Mouse (Mus musculus) C2C12 (cell line): Measurements from ENCODE around the gene Ptma. TPM values are rescaled to one million over a fixed set of nuclear protein-coding genes. Genes with fewer than 3 reads are reported as not detected.
A peak's percentile ranks its signal among the peaks of the same experiment; 100 is the strongest.

Experiments
- H3K27me3 ChIP-seq: one replicate; pipeline ENCODE4 v1.6.1; 2011; ENCODE audit not compliant: control insufficient read depth, insufficient read depth, insufficient read length
- H3K36me3 ChIP-seq: one replicate; pipeline ENCODE4 v1.6.1; 2011; ENCODE audit not compliant: control insufficient read depth, insufficient read depth
- H3K4me3 ChIP-seq: one replicate; pipeline ENCODE4 v1.5.1; 2011; ENCODE audit warnings: mild to moderate bottlenecking, control low read depth; ENCODE audit not compliant: poor library complexity, insufficient read depth, severe bottlenecking
- H3K79me2 ChIP-seq: one replicate; pipeline ENCODE4 v1.6.1; 2011; ENCODE audit not compliant: control insufficient read depth, insufficient read depth
- H3K79me3 ChIP-seq: one replicate; pipeline ENCODE4 v1.6.1; 2011; ENCODE audit warnings: low read depth, control low read depth
- H3ac ChIP-seq: one replicate; pipeline ENCODE3; 2011; ENCODE audit warnings: low read depth; ENCODE audit not compliant: control insufficient read depth, insufficient read length
- CEBPB ChIP-seq: IDR thresholded peaks from one replicate; pipeline ENCODE4 v1.6.1; 2011; ENCODE audit warnings: low read depth, mild to moderate bottlenecking, control low read depth, moderate library complexity
- CTCF ChIP-seq: IDR thresholded peaks from one replicate; pipeline ENCODE4 v1.5.1; 2011; ENCODE audit not compliant: control insufficient read depth, insufficient read depth, insufficient read length
- FOSL1 ChIP-seq: IDR thresholded peaks from one replicate; pipeline ENCODE4 v1.8.0; 2011; ENCODE audit warnings: mild to moderate bottlenecking, low read length; ENCODE audit not compliant: poor library complexity, insufficient read depth, severe bottlenecking
- MAX ChIP-seq: IDR thresholded peaks from one replicate; pipeline ENCODE4 v1.6.1; 2011; ENCODE audit warnings: mild to moderate bottlenecking, control low read depth
- MYOD1 ChIP-seq: IDR thresholded peaks from one replicate; pipeline ENCODE4 v1.6.1; 2011; ENCODE audit warnings: low read depth; ENCODE audit not compliant: control insufficient read depth, insufficient read length
- MYOG ChIP-seq: IDR thresholded peaks from one replicate; pipeline ENCODE4 v1.6.1; 2011; ENCODE audit not compliant: control insufficient read depth, insufficient read length; ENCODE audit errors: extremely low read depth
- USF1 ChIP-seq: IDR thresholded peaks from one replicate; pipeline ENCODE4 v1.6.1; 2011; ENCODE audit warnings: low read depth, mild to moderate bottlenecking, control low read depth, moderate library complexity
- polyA plus RNA-seq: library from polyadenylated mRNA; unstranded; fragments of >200 nt; fragmentation: generic; extraction: Trizol; gene quantifications from one replicate; pipeline ENCODE4 v1.2.1, GENCODE M21; 2012; ENCODE audit warnings: missing spikeins

The Ptma gene
- polyA plus RNA-seq, 1 experiment: 2,542 TPM

DNA sequence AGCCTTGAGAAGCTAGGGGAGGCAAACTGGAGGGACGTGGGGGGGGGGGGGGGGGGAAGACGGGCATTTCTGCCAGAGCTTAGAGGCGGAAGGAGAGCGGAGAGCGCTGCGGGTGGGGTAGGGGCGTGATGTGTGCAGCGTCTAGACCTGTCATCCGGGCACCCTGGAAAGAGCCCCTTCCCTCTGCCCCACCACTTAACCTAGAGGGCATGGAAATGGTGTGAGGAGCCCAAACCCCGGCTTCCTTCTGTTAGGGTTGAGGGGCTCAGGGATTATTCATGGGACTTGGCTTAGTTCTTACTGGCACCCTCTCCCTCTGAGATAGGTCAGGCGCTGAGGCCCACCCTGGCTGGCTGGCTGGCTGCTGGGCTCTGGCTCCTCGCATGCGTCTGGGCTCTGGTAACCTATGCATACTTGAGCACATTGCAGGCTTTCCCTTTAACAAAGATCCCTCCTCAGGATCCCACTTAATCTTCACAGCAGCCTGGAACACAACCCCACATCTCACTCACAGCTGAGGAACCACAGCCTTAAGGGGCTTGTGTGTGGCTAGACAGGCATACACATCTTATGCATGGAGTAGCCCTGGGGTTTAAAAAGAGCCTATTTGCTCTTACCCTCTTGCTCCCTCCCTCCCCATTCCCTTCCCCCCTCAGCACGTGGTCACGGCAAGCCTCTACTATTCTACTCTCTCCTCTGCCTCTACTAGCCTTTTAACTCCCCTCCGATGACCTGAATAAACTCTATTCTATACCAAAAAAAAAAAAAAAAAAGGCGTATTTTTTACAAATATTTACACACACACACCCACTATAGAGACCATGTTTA, 24.1 kb upstream of the Ptma start:
- Histone ChIP-seq H3K79me3 (no peaks in the 10 kb centered on the region), H3K27me3 (no peaks in the 10 kb centered on the region), H3K36me3 (no peaks in the 10 kb centered on the region), H3K79me2 (no peaks in the 10 kb centered on the region), H3K4me3 (no peak overlapping the region), H3ac (no peak overlapping the region)
- TF ChIP-seq MYOG (no peak), CTCF (no peak), CEBPB (no peak), MYOD1 (no peak), FOSL1 (no peak), MAX (no peak), USF1 (no peak)

DNA sequence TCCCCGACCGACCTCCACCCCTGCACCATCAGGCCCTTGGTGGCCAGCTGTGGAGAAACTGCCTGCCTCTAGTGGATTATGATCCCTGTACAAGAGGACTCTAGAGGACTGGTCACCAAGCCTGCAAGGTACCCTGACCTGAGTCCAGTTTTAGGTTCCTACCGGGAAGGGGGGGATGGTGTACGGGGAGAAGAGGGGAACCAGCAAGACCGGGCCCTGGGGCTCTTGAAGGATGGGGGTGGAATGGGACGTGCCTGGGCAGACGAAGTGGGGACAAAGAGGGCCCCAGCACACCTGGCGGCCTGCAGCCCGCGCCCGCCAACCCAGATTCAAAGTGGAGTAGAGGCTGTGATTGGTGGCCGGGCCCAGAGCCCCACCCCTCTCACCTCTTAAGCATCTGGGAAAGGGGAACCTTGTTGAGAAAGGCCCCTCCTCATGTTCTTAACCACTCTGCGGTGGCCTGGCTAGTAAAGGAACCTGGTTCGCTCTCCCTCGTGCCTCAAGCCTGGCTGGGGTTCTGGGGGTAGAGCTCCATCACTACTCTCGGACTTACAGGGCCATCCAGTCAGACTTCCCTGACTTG, 23.3 kb upstream of the Ptma start:
- Histone ChIP-seq H3K79me2 (no peaks in the 10 kb centered on the region), H3ac (peak overlapping the region; percentile 85), H3K27me3 (no peaks in the 10 kb centered on the region), H3K4me3 (peak overlapping the region; percentile 18), H3K79me3 (no peaks in the 10 kb centered on the region), H3K36me3 (no peaks in the 10 kb centered on the region)
- TF ChIP-seq FOSL1 (no peak), MAX (no peak), CTCF (no peak), MYOD1 (no peak), USF1 (no peak), MYOG (no peak), CEBPB (no peak)

DNA sequence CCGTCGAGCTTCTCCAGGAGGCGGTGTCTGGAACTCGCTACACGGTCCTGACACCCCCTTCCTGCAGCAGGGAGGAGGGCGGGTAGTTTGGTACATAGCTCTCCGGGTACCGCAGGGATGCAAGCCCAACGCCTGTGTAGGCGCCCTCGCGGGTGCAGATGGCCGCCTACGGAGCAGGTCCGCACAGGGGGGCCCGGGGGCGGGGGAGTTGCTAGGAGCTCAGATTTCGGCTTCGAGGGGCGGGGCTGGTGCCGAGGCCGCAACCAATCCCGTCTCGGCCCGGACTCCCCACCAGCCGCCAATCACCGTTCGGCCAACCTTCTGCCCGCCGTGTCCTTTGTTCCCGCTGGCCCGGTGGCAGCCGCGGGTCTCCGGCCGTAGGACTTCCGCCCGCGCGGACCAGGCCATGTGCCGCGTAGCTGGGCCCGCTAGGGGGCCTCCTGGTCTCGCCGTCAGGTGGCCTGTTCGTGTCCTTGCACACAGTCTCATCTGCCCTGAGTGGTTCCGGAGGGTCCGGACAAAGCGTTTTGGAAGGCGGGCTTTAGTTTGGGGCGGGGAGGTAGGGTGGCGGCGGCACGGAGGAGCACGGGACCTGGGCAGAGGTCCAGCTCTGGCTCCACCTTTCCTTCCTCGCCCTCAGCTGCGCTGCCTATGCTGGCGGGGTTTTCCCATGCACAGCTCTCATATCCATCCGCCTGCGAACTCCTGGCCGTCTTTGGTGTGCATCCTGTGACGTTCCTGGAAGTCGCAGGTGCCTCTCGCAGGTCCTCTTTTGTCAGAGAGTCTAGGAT, 22.4 kb upstream of the Ptma start:
- no peaks in the 10 kb centered on the region for H3K27me3 ChIP-seq
- peak overlapping the region; percentile 85 for H3ac ChIP-seq
- TF ChIP-seq FOSL1 (no peak), USF1 (peak; percentile 42), MAX (peak; percentile 94), MYOG (no peak), MYOD1 (peak; percentile 1), CTCF (peak; percentile 83), CEBPB (no peak)
- H3K4me3 ChIP-seq: peak overlapping the region; percentile 28
- no peaks in the 10 kb centered on the region for H3K79me2 ChIP-seq
- no peaks in the 10 kb centered on the region for H3K36me3 ChIP-seq
- H3K79me3 ChIP-seq: no peaks in the 10 kb centered on the region

DNA sequence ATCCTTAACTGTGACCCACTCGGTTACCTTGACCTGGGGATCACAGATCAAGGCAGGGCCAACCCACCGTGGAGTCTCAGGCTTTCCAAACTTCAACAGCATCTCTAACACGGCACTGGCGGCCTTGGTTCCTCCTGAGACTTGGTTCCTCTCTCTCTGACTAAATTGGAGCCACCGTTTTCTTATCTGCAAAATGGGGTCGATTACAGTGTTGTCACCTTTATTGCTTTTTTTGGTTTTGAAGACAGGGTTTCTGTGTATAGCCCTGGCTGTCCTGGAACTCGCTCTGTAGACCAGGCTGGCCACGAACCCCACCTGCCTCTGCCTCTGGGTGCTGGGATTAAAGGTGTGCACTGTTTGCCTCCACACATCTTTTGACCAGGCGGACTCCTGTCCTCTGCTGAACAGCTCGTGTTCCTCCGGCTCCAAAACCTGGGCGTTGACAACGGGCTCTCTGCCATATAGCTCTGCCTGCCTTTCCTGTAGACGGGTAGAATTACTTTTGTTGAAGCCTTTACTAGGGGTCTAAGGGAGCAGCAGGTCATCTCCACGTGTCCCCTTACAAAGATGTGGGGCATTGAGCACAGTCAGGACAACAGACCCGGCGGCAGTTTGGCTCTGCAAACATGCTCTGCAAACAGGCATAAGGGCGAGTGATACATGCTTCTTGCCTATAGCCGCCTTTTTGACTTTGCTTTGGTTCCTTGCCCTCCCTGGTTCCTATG, 21.7 kb upstream of the Ptma start:
- Histone ChIP-seq H3K4me3 (peak overlapping the region; percentile 28), H3K36me3 (no peaks in the 10 kb centered on the region), H3K79me2 (no peaks in the 10 kb centered on the region), H3ac (peak overlapping the region; percentile 61), H3K27me3 (no peaks in the 10 kb centered on the region), H3K79me3 (no peaks in the 10 kb centered on the region)
- TF ChIP-seq USF1: no peak
- TF ChIP-seq CTCF: no peak
- no peak for TF ChIP-seq MYOD1

DNA sequence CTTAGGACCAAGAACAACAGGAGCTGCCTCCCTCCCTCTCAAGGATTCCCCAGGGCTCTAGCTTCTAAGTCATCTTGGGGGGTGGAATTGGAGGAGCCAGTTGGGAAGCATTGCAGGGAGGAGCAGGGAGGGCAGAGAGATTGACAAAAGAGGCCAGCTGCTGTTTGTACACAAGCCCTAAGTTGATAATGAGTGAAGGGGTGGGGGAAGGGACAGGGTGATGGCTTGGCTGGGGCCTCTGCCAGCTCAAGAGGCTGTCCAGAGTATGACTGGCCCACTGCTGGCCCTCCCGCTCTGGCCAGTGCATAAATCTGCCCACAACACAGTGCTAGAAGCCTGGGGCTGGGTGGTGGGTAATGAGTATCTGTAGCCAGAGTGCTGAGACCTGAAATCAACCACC, 21.1 kb upstream of the Ptma start:
- Histone ChIP-seq H3K79me3 (no peaks in the 10 kb centered on the region), H3K27me3 (no peaks in the 10 kb centered on the region), H3K4me3 (no peak overlapping the region), H3K79me2 (no peaks in the 10 kb centered on the region), H3ac (no peak overlapping the region), H3K36me3 (no peaks in the 10 kb centered on the region)
- peak; percentile 57 for TF ChIP-seq MYOD1
- no peak for TF ChIP-seq FOSL1

DNA sequence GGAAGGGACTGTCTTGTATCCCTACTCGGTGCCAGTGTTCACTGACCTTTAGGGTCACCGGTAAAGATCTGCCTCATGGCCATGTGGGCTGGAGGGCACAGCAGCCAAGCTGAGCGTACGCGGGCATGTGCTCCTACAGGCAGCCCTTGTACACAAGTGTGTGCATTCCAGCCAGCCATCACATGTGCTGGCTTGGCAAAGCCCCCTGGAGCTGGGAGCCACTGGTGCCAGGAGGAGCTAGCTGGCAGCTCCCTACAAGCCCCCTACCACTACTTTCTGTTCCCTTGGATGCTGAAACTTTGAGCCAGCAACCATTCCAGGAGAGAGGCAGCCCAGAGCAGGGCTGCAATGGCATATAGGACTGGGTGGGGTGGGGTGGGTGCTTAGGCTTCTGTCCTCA, 20.1 kb upstream of the Ptma start:
- H3K27me3 ChIP-seq: no peaks in the 10 kb centered on the region
- H3K79me3 ChIP-seq: no peaks in the 10 kb centered on the region
- TF ChIP-seq MYOD1 (no peak), CTCF (no peak), FOSL1 (no peak), USF1 (no peak), MAX (no peak), MYOG (no peak)
- H3K79me2 ChIP-seq: no peaks in the 10 kb centered on the region
- no peak overlapping the region for H3K4me3 ChIP-seq
- no peaks in the 10 kb centered on the region for H3K36me3 ChIP-seq
- no peak overlapping the region for H3ac ChIP-seq
